Mouse (Mus musculus): ENCODE data around the gene Nmb. TPM values are rescaled to one million over a fixed set of nuclear protein-coding genes. Genes with fewer than 3 reads are reported as not detected.

Gene Nmb
- polyA plus RNA-seq, 1 experiment from 2014 or later = 4.6 TPM

GRCm38 (mm10) chr7:80897134-80897533, 7.7 kb downstream of the Nmb start:
- no peak overlapping the region for H3K4me3 ChIP-seq (ENCODE audit: control insufficient read depth in 1 of 2, insufficient read depth in 1 of 2, low read depth in 1 of 2, low read length in 2 of 2)
- no peak overlapping the region for H3K4me2 ChIP-seq (ENCODE audit: low read length)
- no peak overlapping the region for H3K27ac ChIP-seq (replicated peaks in 1 of 2; ENCODE audit: control insufficient read depth in 1 of 2, insufficient read depth in 1 of 2, low read depth in 2 of 2, low read length in 2 of 2)
- ATAC-seq (ENCODE audit: insufficient number of reproducible peaks, insufficient read depth, low FRiP score, low read depth) = no peak
- no peaks in the 10 kb centered on the region for H3K9me3 ChIP-seq (ENCODE audit: control insufficient read depth, low read length)
- peaks cover 7 to 12% of the 10 kb centered on the region in 2 experiments for H3K4me1 ChIP-seq (ENCODE audit: control insufficient read depth in 2 of 2, insufficient read depth in 2 of 2, low read length in 2 of 2)
- 80% methylated on average over 7 of the region's 7 CpGs for WGBS
- H3K27me3 ChIP-seq (ENCODE audit: control insufficient read depth, insufficient read depth, low read length) = no peaks in the 10 kb centered on the region
- no peak overlapping the region for H3K9ac ChIP-seq (ENCODE audit: low read length)
- H3K36me3 ChIP-seq (ENCODE audit: control insufficient read depth, insufficient read depth, low read length) = peaks cover 63% of the 10 kb centered on the region

- no peak overlapping the region for H3K4me3 ChIP-seq (ENCODE audit: control insufficient read depth in 1 of 2, insufficient read depth in 1 of 2, low read depth in 1 of 2, low read length in 2 of 2)
- peaks cover 82% of the 10 kb centered on the region for H3K36me3 ChIP-seq (ENCODE audit: control insufficient read depth, insufficient read depth, low read length)
- WGBS = 90% methylated on average over 14 of the region's 14 CpGs
- no peak overlapping the region for H3K4me2 ChIP-seq (ENCODE audit: low read length)
- no peaks in the 10 kb centered on the region for H3K27me3 ChIP-seq (ENCODE audit: control insufficient read depth, insufficient read depth, low read length)
- no peak overlapping the region for H3K27ac ChIP-seq (replicated peaks in 1 of 2; ENCODE audit: control insufficient read depth in 1 of 2, insufficient read depth in 1 of 2, low read depth in 2 of 2, low read length in 2 of 2)
- peaks cover 0 to under 1% of the 10 kb centered on the region in 2 experiments; a peak in 1 of 4 replicates for H3K4me1 ChIP-seq (ENCODE audit: control insufficient read depth in 2 of 2, insufficient read depth in 2 of 2, low read length in 2 of 2)
- no peak overlapping the region for H3K9ac ChIP-seq (ENCODE audit: low read length)
- no peaks in the 10 kb centered on the region for H3K9me3 ChIP-seq (ENCODE audit: control insufficient read depth, low read length)
- no peak for ATAC-seq (ENCODE audit: insufficient number of reproducible peaks, insufficient read depth, low FRiP score, low read depth)
Observed at GRCm38 (mm10) chr7:80894815-80895519, 9.9 kb downstream of the Nmb start.

GRCm38 (mm10) chr7:80894196-80894595, 10.7 kb downstream of the Nmb start:
- Histone ChIP-seq H3K9me3 (ENCODE audit: control insufficient read depth, low read length) (no peaks in the 10 kb centered on the region), H3K9ac (ENCODE audit: low read length) (no peak overlapping the region), H3K4me2 (ENCODE audit: low read length) (no peak overlapping the region), H3K4me3 (ENCODE audit: control insufficient read depth in 1 of 2, insufficient read depth in 1 of 2, low read depth in 1 of 2, low read length in 2 of 2) (no peak overlapping the region), H3K4me1 (ENCODE audit: control insufficient read depth in 2 of 2, insufficient read depth in 2 of 2, low read length in 2 of 2) (peaks cover 3 to 5% of the 10 kb centered on the region in 2 experiments; a peak in 3 of 4 replicates), H3K27me3 (ENCODE audit: control insufficient read depth, insufficient read depth, low read length) (no peaks in the 10 kb centered on the region), H3K27ac (replicated peaks in 1 of 2; ENCODE audit: control insufficient read depth in 1 of 2, insufficient read depth in 1 of 2, low read depth in 2 of 2, low read length in 2 of 2) (peak overlapping the region in 1 of 2 experiments; percentile 33; a peak in 1 of 4 replicates), H3K36me3 (ENCODE audit: control insufficient read depth, insufficient read depth, low read length) (peaks cover 82% of the 10 kb centered on the region)
- no peak for ATAC-seq (ENCODE audit: insufficient number of reproducible peaks, insufficient read depth, low FRiP score, low read depth)
- WGBS = 78% methylated on average over 7 of the region's 7 CpGs

DNA sequence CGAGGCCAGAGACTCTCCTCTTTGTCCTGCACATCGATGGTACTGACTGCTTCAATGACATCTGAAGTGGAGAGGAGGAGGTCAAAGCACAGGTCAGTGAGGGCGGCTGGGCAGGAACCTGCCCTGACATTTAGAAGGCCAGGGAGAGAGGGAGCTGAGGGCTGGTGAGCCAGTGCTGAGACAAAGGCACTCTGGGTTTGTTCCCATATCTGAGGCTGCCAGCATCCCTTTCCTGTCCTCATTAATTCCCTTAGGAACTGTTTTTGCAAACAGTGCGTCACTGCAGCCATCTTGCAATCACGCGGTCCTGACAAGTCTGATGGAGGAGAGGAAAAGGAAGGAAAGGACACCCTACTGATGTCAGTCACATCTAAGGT, 11.1 kb downstream of the Nmb start:
- H3K9ac ChIP-seq (ENCODE audit: low read length) = no peak overlapping the region
- peaks cover 8 to 10% of the 10 kb centered on the region in 2 experiments; a peak in 3 of 4 replicates for H3K4me1 ChIP-seq (ENCODE audit: control insufficient read depth in 2 of 2, insufficient read depth in 2 of 2, low read length in 2 of 2)
- H3K9me3 ChIP-seq (ENCODE audit: control insufficient read depth, low read length) = no peaks in the 10 kb centered on the region
- no peak overlapping the region for H3K4me3 ChIP-seq (ENCODE audit: control insufficient read depth in 1 of 2, insufficient read depth in 1 of 2, low read depth in 1 of 2, low read length in 2 of 2)
- ATAC-seq (ENCODE audit: insufficient number of reproducible peaks, insufficient read depth, low FRiP score, low read depth) = no peak
- H3K4me2 ChIP-seq (ENCODE audit: low read length) = no peak overlapping the region
- H3K36me3 ChIP-seq (ENCODE audit: control insufficient read depth, insufficient read depth, low read length) = peaks cover 79% of the 10 kb centered on the region
- WGBS = 55% methylated on average over 6 of the region's 6 CpGs
- H3K27me3 ChIP-seq (ENCODE audit: control insufficient read depth, insufficient read depth, low read length) = no peaks in the 10 kb centered on the region
- peak overlapping the region; percentile 22 to 33; a peak in 2 of 4 replicates for H3K27ac ChIP-seq (replicated peaks in 1 of 2; ENCODE audit: control insufficient read depth in 1 of 2, insufficient read depth in 1 of 2, low read depth in 2 of 2, low read length in 2 of 2)

DNA sequence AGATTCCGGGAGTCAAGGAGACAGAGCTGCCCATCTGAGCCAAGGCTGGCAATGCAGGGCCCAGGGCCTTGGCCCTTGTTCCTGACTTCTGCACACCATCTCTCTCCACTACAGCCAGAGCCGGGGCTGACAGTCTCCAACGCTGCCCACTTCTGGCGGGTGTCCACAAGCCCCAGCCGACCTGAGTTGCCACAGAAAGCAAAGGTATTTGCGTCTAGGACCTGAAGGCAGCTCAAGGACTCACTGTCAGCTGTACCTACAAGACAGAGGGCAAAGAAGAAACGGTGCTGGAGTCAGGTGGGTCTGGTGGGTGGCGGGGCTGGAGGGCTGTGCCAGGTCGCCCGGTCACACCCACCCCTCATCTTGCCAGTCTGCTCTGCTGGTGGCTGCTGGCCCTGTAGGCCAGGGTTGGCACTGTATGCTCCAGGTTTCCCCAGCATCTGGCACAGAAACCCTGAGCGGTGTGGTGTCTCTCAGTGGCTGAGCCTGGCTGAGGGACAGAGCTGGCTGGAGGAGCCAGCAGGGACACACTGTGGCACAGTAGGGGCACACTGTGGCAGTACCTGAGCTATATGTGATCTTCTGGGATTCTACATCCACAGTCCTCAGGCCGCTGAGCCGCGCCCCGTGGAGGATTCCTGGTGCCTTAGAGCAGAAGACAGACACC, 11.7 kb downstream of the Nmb start:
- peak overlapping the region; percentile 22 to 33; a peak in 2 of 4 replicates for H3K27ac ChIP-seq (replicated peaks in 1 of 2; ENCODE audit: control insufficient read depth in 1 of 2, insufficient read depth in 1 of 2, low read depth in 2 of 2, low read length in 2 of 2)
- H3K27me3 ChIP-seq (ENCODE audit: control insufficient read depth, insufficient read depth, low read length) = no peaks in the 10 kb centered on the region
- H3K4me3 ChIP-seq (ENCODE audit: control insufficient read depth in 1 of 2, insufficient read depth in 1 of 2, low read depth in 1 of 2, low read length in 2 of 2) = no peak overlapping the region
- H3K4me2 ChIP-seq (ENCODE audit: low read length) = no peak overlapping the region
- 88% methylated on average over 15 of the region's 15 CpGs for WGBS
- no peak overlapping the region for H3K9ac ChIP-seq (ENCODE audit: low read length)
- H3K4me1 ChIP-seq (ENCODE audit: control insufficient read depth in 2 of 2, insufficient read depth in 2 of 2, low read length in 2 of 2) = peaks cover 10 to 13% of the 10 kb centered on the region in 2 experiments; a peak in 3 of 4 replicates
- no peaks in the 10 kb centered on the region for H3K9me3 ChIP-seq (ENCODE audit: control insufficient read depth, low read length)
- H3K36me3 ChIP-seq (ENCODE audit: control insufficient read depth, insufficient read depth, low read length) = peaks cover 76% of the 10 kb centered on the region
- no peak for ATAC-seq (ENCODE audit: insufficient number of reproducible peaks, insufficient read depth, low FRiP score, low read depth)

DNA sequence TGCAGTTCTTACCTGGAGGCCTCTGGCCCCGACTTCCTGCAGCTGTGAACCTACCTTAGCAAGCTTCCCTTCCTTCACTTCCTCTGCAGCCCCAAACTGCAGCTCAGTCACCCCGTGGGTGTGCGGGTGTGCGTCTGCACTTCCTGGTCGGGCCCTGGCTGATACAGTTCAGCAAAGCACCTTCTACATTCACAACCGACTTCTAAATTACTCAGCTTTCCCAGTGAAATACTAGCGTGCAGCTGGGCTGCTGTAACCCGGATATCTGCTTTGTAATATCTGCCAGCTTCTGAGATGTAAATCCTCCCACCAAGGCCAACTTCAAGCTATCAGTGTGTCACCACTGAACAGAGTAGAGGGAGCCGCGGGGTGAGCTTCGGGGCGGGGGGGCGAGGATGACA, 15.0 kb downstream of the Nmb start:
- no peak for ATAC-seq (ENCODE audit: insufficient number of reproducible peaks, insufficient read depth, low FRiP score, low read depth)
- Histone ChIP-seq H3K27ac (replicated peaks in 1 of 2; ENCODE audit: control insufficient read depth in 1 of 2, insufficient read depth in 1 of 2, low read depth in 2 of 2, low read length in 2 of 2) (peak overlapping the region in 1 of 2 experiments; percentile 56; a peak in 1 of 4 replicates), H3K9ac (ENCODE audit: low read length) (no peak overlapping the region), H3K4me2 (ENCODE audit: low read length) (no peak overlapping the region), H3K36me3 (ENCODE audit: control insufficient read depth, insufficient read depth, low read length) (peaks cover 45% of the 10 kb centered on the region), H3K9me3 (ENCODE audit: control insufficient read depth, low read length) (no peaks in the 10 kb centered on the region), H3K4me3 (ENCODE audit: control insufficient read depth in 1 of 2, insufficient read depth in 1 of 2, low read depth in 1 of 2, low read length in 2 of 2) (no peak overlapping the region), H3K4me1 (ENCODE audit: control insufficient read depth in 2 of 2, insufficient read depth in 2 of 2, low read length in 2 of 2) (peaks cover 10 to 13% of the 10 kb centered on the region in 2 experiments; a peak in 3 of 4 replicates), H3K27me3 (ENCODE audit: control insufficient read depth, insufficient read depth, low read length) (no peaks in the 10 kb centered on the region)
- WGBS = 73% methylated on average over 13 of the region's 13 CpGs

- ATAC-seq (ENCODE audit: insufficient number of reproducible peaks, insufficient read depth, low FRiP score, low read depth) = peak; percentile 62
- Histone ChIP-seq H3K27ac (replicated peaks in 1 of 2; ENCODE audit: control insufficient read depth in 1 of 2, insufficient read depth in 1 of 2, low read depth in 2 of 2, low read length in 2 of 2) (peak overlapping the region; percentile 62 to 63), H3K9me3 (ENCODE audit: control insufficient read depth, low read length) (no peaks in the 10 kb centered on the region), H3K4me3 (ENCODE audit: control insufficient read depth in 1 of 2, insufficient read depth in 1 of 2, low read depth in 1 of 2, low read length in 2 of 2) (no peak overlapping the region), H3K36me3 (ENCODE audit: control insufficient read depth, insufficient read depth, low read length) (peaks cover 38% of the 10 kb centered on the region), H3K27me3 (ENCODE audit: control insufficient read depth, insufficient read depth, low read length) (no peaks in the 10 kb centered on the region), H3K4me1 (ENCODE audit: control insufficient read depth in 2 of 2, insufficient read depth in 2 of 2, low read length in 2 of 2) (peaks cover 10 to 13% of the 10 kb centered on the region in 2 experiments; a peak in 3 of 4 replicates), H3K4me2 (ENCODE audit: low read length) (no peak overlapping the region), H3K9ac (ENCODE audit: low read length) (no peak overlapping the region)
- WGBS = 44% methylated on average over 9 of the region's 9 CpGs
Observed at GRCm38 (mm10) chr7:80889021-80889511, 15.8 kb downstream of the Nmb start.

Data from heart, embryonic 14.5 days (tissue).